Mouse (Mus musculus) E14TG2a.4 (cell line): ENCODE measurements around the gene Neurl3.

Experiments
- H3K27me3 ChIP-seq: 2 replicates; pipeline ENCODE4 v1.6.1; 2014; ENCODE audit warnings: low read length, control low read depth; ENCODE audit not compliant: insufficient read depth
- H3K36me3 ChIP-seq: 2 replicates; pipeline ENCODE4 v1.6.1; 2014; ENCODE audit warnings: low read length, control low read depth; ENCODE audit not compliant: insufficient read depth
- H3K4me1 ChIP-seq: replicated peaks from 2 replicates; pipeline ENCODE4 v1.6.1; 2014; ENCODE audit warnings: low read depth, low read length, control low read depth
- H3K4me3 ChIP-seq: replicated peaks from 2 replicates; pipeline ENCODE4 v1.5.1; 2014; ENCODE audit warnings: mild to moderate bottlenecking, low read length
- H3K9me3 ChIP-seq: 2 replicates; pipeline ENCODE4 v1.6.1; 2014; ENCODE audit warnings: low read length, control low read depth
- CTCF ChIP-seq: conservative IDR thresholded peaks from 2 replicates; pipeline ENCODE4 v1.5.1; 2014; ENCODE audit warnings: low read length
- NANOG ChIP-seq: IDR thresholded peaks from 2 replicates; pipeline ENCODE4 v1.6.1; 2014; ENCODE audit warnings: borderline replicate concordance, low read length, mixed read lengths
- POU5F1 ChIP-seq: IDR thresholded peaks from 2 replicates; pipeline ENCODE4 v1.6.1; 2014; ENCODE audit warnings: low read length, borderline replicate concordance

Neurl3 gene

DNA sequence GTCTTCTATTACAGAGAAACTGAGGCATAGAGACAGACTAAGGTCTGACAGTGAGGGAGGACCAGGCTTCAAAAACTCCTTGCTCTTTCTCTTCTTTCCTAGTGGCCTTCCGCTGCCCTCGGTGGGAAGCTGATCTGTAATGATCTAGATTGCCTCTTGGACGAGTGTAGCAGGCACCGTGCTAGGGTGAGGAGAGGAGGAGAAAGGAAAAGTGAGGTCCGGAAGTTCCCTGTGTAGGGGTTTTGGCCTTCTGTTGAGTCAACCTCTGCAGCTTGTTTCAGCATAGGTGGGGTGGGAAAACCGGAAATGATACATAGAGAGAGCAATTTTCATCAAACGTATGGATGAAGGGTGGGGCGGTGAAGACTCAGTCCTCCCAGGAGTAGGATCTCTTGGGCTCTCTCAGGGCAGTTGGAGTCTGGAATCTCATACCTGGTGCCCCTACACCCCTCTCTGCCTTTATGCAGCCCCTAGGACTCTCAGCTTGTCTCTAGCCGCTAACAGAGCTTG lies 34.5 kb upstream of the Neurl3 start:
- peaks cover 39% of the 10 kb centered on the region for H3K27me3 ChIP-seq
- no peak for TF ChIP-seq POU5F1
- H3K4me3 ChIP-seq: peak overlapping the region; percentile 86; the same call in 1 of the 2 replicates
- peaks cover 7% of the 10 kb centered on the region for H3K36me3 ChIP-seq
- no peaks in the 10 kb centered on the region for H3K9me3 ChIP-seq
- H3K4me1 ChIP-seq: peaks cover 42% of the 10 kb centered on the region

DNA sequence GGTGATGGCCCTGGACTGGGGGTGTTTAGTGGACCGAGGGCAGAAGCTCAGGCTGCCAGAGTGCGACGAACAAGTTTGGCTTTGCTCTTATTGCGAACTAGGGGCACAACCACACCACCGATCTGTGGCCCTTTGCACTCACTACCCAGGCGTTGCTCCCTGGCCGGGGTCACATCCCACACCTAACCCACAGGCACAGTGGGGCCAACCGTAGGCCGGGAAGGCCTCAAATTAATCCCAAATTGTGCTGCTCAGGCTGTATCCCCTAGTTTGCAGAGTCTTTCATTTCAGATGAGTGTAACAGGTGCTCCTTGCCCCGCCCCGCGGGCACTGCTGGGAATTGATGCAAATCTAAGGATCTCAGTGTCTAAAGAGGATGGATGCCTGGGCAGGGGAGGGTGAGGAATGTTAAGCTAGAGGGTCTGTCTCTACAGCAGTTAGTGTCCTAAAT lies 34.0 kb upstream of the Neurl3 start:
- Histone ChIP-seq H3K4me1 (peaks cover 37% of the 10 kb centered on the region), H3K36me3 (peaks cover 7% of the 10 kb centered on the region), H3K9me3 (no peaks in the 10 kb centered on the region), H3K4me3 (peak overlapping the region; percentile 86), H3K27me3 (peaks cover 43% of the 10 kb centered on the region)
- TF ChIP-seq CTCF: no peak
- no peak for TF ChIP-seq POU5F1
- TF ChIP-seq NANOG: no peak

DNA sequence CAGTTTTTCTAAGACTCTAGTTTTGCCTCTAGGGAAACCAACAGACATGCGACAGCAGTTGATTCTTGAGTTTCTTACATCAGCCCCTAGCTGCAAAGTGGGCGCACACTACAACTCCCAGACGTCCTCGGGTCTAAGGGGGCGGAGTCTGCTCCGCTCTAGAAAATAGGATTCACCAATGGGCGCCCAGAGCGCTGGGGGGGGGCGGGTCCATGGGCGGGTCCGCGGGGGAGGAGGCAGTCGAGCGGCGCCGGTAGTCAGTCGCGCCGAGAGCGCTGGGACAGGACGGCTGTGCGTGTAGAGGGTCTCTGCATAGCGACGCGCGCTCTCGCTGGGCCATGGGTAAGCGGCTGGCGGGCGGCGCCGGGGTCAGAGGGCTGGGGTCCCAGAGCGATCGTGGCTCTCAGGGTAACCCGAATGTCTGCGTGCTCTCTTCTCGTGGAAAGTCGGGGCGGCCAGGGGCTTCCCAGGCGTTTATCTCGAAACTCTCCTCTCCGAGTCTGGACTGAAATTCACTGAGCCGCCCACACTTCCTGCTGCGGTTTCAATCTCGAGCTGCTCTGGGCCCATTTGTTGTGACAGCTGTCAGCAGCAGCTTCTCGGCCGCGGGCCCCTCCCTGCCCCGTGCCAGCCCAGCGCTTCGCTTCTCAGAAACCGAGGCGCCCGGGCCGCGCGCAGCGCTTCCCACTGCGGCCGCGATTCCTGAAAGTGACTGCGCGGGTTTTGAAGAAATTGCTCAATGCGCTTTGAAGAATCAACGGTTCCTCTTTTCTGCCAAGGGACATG lies 33.2 kb upstream of the Neurl3 start, which contains the start of gene Arid5a:
Gene Arid5a (plus strand): TSS at position 239 of the 786 bp plus-strand sequence.
- TF ChIP-seq NANOG (no peak), CTCF (no peak), POU5F1 (no peak)
- no peaks in the 10 kb centered on the region for H3K9me3 ChIP-seq
- peaks cover 38% of the 10 kb centered on the region for H3K4me1 ChIP-seq
- peaks cover 50% of the 10 kb centered on the region for H3K27me3 ChIP-seq
- H3K4me3 ChIP-seq: peak within 1 kb of the TSS; percentile 86
- peaks cover 7% of the 10 kb centered on the region for H3K36me3 ChIP-seq

DNA sequence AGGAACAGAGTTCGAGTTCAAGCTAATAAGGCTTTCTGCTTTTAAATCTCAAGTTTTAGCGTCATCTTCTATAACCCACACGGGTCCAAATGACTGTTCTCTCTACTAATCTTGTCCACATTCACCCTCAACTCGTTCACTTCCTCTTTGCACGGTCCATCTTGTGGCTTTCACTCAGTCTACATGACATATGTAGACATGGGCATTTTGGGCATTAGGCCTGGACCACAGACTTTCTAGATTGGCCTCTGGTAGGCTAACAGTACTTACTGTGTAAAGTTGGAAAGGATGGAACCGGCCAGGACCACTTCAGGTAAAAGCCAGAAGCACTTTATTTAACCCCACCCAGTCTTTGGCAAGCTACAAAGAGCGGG lies 32.6 kb upstream of the Neurl3 start:
- Histone ChIP-seq H3K4me1 (peaks cover 39% of the 10 kb centered on the region), H3K36me3 (peaks cover 5% of the 10 kb centered on the region), H3K9me3 (no peaks in the 10 kb centered on the region), H3K27me3 (peaks cover 56% of the 10 kb centered on the region), H3K4me3 (no peak overlapping the region)
- TF ChIP-seq POU5F1 (no peak), CTCF (no peak), NANOG (no peak)

DNA sequence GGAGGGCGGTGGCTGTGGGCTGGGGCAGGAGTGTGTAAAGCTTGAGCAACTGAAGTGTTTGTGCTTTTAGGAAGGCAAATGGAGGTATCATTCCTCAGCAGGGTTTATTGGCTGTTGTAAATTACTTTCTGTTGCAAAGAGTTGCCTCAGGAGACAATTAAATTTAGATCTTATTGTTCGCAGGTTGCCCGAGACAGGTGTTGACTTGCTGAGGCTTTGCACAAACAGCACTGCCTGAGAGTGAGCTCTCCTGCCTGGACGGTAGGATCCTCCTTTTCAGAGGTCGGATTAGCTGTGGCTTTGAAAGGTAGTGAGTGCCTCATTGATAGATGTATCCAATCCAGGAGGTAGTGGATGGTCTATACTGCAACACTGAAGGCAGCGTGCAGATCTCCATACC lies 31.6 kb upstream of the Neurl3 start:
- TF ChIP-seq CTCF (no peak), NANOG (no peak), POU5F1 (no peak)
- Histone ChIP-seq H3K9me3 (no peaks in the 10 kb centered on the region), H3K4me1 (peaks cover 39% of the 10 kb centered on the region), H3K4me3 (no peak overlapping the region), H3K27me3 (peaks cover 65% of the 10 kb centered on the region), H3K36me3 (no peaks in the 10 kb centered on the region)

DNA sequence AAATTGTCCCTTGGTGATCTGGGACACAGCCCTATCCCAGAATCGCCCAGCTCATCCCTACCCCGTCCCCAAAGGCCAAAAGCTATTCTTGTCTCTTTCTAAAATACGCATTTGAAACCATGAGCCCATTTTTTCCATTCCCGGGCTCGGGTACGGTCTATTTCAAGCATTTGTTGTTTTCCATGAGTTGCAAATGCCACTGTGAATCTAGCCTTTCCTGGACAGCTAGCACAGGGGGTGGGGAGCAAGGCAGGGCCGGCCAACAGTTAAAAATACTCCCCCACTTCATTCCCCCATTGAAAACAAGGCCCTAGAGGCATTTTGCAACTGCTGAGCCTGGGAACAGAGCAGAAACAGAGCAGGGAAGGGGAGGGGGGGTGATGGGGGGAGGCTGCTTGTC lies 30.3 kb upstream of the Neurl3 start:
- no peak overlapping the region for H3K4me3 ChIP-seq
- H3K27me3 ChIP-seq: peaks cover 72% of the 10 kb centered on the region
- peaks cover 34% of the 10 kb centered on the region for H3K4me1 ChIP-seq
- TF ChIP-seq NANOG (no peak), POU5F1 (no peak), CTCF (no peak)
- H3K9me3 ChIP-seq: no peaks in the 10 kb centered on the region
- no peaks in the 10 kb centered on the region for H3K36me3 ChIP-seq

DNA sequence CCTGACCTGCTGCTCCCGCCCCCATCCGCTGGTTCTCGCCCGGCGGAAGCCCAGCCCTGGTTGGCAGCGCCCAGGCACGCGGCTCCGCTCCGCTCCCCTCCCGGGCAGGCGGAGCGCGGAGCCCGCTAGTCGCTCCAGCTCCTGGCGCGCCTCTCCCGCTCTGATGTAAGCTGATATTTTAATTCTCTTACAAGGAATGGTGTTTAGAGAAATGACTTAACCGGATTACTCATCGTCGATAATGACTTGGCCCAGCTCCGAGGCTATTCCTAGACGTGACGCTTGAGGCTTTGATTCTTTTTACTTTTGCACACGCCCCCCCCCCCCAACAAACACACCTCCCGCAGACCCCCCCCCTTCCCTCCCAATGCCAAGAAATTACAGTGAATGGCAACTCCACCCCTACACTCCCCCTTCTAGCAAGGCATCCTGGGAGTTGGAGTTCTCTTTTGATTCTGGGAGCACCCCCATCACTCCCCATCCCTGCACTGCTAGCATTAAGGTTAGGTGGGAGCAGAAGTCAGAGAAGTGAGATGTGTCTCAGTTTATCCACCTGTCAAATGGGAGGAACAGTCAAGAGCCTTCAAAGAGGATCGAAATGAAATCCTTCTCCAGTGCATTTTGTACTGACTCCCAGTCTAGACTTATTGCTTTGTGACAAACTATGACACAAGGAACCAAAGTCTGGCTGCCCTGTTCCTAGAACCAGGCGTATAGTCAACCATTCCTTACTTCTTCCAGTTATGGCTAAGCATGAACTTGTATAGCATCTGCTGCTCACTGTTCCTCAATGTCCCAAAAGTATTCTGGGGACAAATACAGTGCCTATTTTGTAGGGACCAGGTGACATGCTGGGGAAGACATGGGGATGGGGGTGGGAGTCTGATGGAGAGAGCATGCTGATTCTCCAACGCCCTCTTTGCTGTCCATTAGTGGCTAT lies 29.2 kb upstream of the Neurl3 start:
- H3K4me1 ChIP-seq: peaks cover 28% of the 10 kb centered on the region
- TF ChIP-seq CTCF (no peak), POU5F1 (no peak), NANOG (no peak)

DNA sequence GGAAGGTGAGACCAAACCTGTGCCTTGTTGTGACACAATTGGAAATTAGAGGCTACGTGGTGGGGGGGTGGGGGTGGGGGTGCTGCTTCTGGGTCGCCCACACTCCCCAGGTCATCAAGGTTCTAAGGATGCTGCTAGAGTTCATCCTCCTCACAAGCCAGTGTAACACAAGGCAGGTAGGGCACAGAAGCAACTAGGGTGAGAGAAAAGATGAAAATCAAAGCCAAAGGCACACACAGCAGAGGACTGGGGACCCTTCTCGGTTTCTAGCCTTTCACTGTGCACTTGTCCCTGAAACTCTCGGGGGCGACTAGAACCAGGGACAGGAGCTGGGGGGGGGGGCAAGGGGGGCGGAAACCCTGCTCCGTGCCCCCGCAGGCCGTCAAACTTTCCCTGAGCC lies 28.5 kb upstream of the Neurl3 start:
- Histone ChIP-seq H3K4me1 (peaks cover 29% of the 10 kb centered on the region), H3K27me3 (peaks cover 71% of the 10 kb centered on the region), H3K9me3 (no peaks in the 10 kb centered on the region), H3K36me3 (no peaks in the 10 kb centered on the region), H3K4me3 (peak overlapping the region; percentile 79)
- TF ChIP-seq CTCF (no peak), NANOG (no peak), POU5F1 (no peak)

More for the DNA sequence above, 29.2 kb upstream of the Neurl3 start:
- Histone ChIP-seq H3K27me3 (peaks cover 71% of the 10 kb centered on the region), H3K9me3 (no peaks in the 10 kb centered on the region), H3K36me3 (no peaks in the 10 kb centered on the region), H3K4me3 (peak overlapping the region; percentile 79)

DNA sequence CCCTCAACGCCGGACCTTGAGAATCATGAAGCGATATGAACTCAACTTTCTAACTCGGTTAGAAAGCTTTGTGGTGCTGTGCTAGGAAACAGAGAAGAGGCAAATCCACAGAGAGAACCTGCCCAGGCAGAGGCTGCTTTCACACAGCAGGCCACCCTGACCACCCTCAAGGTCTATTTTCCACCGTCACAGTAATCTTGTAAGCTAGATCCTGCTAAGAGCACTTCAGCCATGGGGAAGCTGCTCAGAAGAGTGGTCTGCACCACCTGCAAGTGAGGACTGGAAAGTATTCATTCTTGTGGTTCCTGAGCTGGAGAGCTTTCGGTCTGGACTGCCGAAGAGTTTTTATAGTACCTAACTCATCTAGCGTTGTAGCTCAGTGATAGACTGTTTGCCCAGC lies 27.8 kb upstream of the Neurl3 start:
- Histone ChIP-seq H3K4me3 (no peak overlapping the region), H3K27me3 (peaks cover 73% of the 10 kb centered on the region), H3K9me3 (no peaks in the 10 kb centered on the region), H3K4me1 (peaks cover 30% of the 10 kb centered on the region), H3K36me3 (no peaks in the 10 kb centered on the region)
- TF ChIP-seq NANOG (no peak), CTCF (no peak), POU5F1 (no peak)
